Mouse (Mus musculus) heart, adult 18-20 months (tissue): Measurements from ENCODE around the gene Myh13. TPM values are rescaled to one million over a fixed set of nuclear protein-coding genes. Genes with fewer than 3 reads are reported as not detected.

Experiments
- DNase-seq, 2 experiments: peaks; one replicate each; pipeline ENCODE4 v3.0.0; 2021 to 2022; ENCODE audit warnings: mixed read lengths in 1 of 2
- total RNA-seq, 2 experiments: library from RNA; stranded (reverse); gene quantifications; 2 replicates each; pipeline ENCODE4 v1.2.3; 2021

Gene Myh13
- total RNA-seq, 2 experiments from 2014 or later, result not detected

DNA sequence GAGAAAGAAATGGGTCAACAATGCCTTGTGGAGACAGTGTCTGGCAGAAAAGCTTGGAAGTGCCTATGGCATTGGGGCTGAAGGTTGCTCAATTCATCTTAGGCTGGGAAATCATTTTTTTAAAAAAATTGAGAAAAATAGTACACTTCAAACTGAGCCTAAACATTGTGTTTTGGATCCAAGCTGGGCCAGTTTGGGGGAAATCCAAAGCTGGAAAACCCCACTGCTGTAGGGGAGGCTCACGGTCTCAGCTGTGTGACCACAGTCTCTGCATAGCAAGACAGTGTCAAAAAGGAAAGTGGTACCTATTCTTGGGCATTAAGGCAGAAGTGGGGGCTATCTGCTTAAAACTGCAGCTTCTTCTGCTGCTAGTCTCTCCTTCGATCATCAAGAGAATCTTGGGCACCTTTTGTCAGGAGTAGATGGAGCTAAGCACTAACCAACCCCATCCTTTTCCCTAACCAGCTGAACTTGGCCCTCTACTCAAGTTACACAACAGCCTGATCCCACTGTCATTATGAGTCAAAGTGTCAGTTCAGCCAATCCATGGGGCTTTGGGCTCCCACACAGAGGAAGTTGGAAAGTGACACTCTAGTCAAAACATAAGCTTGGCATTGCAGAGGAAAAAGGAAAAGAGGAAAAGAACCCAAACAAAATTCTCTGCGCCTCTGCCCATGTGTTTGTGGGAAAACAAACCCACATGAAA, 69.4 kb downstream of the Myh13 start:
- DNase-seq, result peak; percentile 44 to 45

DNA sequence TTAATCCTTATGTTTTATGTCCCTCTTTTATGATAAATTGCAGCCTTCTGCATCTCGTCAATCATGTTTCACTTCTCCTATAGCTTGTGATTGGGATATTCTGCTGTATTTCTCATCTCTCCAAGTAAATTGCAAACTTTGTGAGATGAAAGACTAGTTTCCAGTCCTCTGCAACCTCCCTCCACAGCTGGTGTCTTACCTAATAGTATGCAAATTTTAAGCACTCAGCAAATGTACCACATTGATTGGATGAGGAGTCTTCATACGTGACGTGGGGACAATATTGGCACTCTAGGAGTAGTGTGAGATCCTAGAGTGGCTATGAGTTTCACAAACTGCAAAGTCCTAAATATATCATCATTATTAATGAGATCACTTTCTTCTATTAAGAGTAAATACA, 70.9 kb downstream of the Myh13 start:
- no peak for DNase-seq

DNA sequence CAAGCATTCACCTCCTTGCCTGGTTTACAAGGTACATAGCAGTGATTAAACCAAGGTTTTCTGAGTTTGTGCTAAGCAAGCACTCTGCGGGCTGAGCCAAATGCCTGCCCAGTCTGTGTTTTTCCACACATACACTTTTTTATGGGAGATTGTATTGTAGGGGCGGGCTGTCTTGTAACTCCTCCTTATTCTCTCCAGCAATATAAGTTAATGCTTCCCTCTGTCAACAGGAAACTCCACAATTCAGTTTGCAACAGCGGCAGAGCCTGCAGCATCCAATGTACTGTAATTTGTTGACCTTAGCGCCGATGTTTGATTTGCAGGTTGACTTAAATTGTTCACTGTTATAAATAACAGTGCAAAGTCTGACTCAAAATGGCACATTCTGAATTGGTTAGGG, 79.5 kb downstream of the Myh13 start:
- no peak for DNase-seq

DNA sequence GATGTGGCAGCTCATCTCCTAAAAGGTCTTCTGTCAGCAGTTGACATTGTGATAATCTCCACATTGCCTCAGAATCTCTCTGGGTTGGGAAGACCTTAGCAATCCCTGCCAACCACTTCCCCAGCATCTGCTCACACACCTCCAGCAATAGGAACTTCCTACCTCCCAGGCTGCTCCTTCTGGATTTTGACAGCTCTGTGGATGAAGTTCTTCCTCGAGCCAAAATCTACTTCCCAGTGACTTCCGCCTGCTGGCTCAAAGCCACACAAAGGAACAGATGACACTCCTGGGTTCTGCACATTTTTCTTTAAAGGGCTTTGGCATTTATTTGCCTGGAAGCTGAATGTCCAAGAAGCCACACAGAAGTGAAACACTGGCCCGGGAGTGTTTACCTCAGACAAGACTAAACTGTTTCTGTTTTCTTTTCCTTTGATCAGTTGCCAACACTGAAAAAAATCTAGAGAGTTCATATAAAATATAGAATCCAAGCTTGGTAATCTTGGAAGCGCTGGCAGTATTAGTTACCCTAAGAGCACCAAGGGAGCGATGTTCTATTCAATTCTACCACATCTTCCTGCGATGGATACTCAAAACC, 93.0 kb downstream of the Myh13 start:
- no peak for DNase-seq

Other genes with a start within 250 kb of the Myh13 start
- under 1 TPM in 1 of 2 experiments, not detected in 1; 0.08 TPM for gene Myh3, start 243.4 kb upstream of the Myh13 start, total RNA-seq
- gene Myh2, start 150.6 kb upstream of the Myh13 start, total RNA-seq, result not detected
- gene Myh1, start 121.6 kb upstream of the Myh13 start, total RNA-seq, result not detected
- not detected for gene Myh4, start 83.6 kb upstream of the Myh13 start, total RNA-seq
- gene Myh8, start 44.5 kb upstream of the Myh13 start, total RNA-seq, result under 1 TPM in 1 of 2 experiments, not detected in 1; 0.05 TPM
- gene Gas7, start 133.8 kb downstream of the Myh13 start, total RNA-seq, result 1 to 10 TPM; 7.5 to 9.0 TPM